Mouse (Mus musculus) midbrain, postnatal 0 days (tissue): ENCODE data around the gene Elk4. TPM values are rescaled to one million over a fixed set of nuclear protein-coding genes. Genes with fewer than 3 reads are reported as not detected.

Experiments used
- ATAC-seq: fragments of 200-750 bp; cut with Nextera tagmentation; 2 replicates; pipeline ENCODE4 v1.8.0; 2017; ENCODE audit warnings: moderate number of reproducible peaks, mild to moderate bottlenecking, moderate TSS enrichment, moderate library complexity; ENCODE audit not compliant: low FRiP score
- DNase-seq: peaks from one replicate; pipeline ENCODE4 v3.0.0-alpha.2; 2015; ENCODE audit warnings: low spot score
- H3K27ac ChIP-seq: fragments of 300-500 bp; sonication (generic); 2 replicates; pipeline ENCODE4 v1.5.1; 2014; ENCODE audit warnings: low read depth, mild to moderate bottlenecking, low read length, mixed read lengths
- H3K27me3 ChIP-seq: fragments of 300-500 bp; sonication (generic); 2 replicates; pipeline ENCODE4 v1.6.1; 2014; ENCODE audit warnings: low read length, control low read depth, mixed read lengths; ENCODE audit not compliant: insufficient read depth
- H3K36me3 ChIP-seq: fragments of 300-500 bp; sonication (generic); 2 replicates; pipeline ENCODE4 v1.6.1; 2014; ENCODE audit warnings: low read length, control low read depth, mixed read lengths; ENCODE audit not compliant: insufficient read depth
- H3K4me1 ChIP-seq: fragments of 300-500 bp; sonication (generic); 2 replicates; pipeline ENCODE4 v1.6.1; 2014; ENCODE audit warnings: mild to moderate bottlenecking, control low read depth, antibody characterized with exemption, low read length, mixed read lengths; ENCODE audit not compliant: insufficient read depth
- H3K4me2 ChIP-seq: fragments of 300-500 bp; sonication (generic); 2 replicates; pipeline ENCODE4 v1.6.1; 2014; ENCODE audit warnings: low read depth, mild to moderate bottlenecking, low read length, mixed read lengths; ENCODE audit not compliant: poor library complexity, severe bottlenecking
- H3K4me3 ChIP-seq: fragments of 300-500 bp; sonication (generic); 2 replicates; pipeline ENCODE4 v1.5.1; 2014; ENCODE audit warnings: low read depth, mild to moderate bottlenecking, low read length, moderate library complexity
- H3K9ac ChIP-seq: fragments of 300-500 bp; sonication (generic); replicated peaks from 2 replicates; pipeline ENCODE4 v1.6.1; 2014; ENCODE audit warnings: mild to moderate bottlenecking, low read length, moderate library complexity, mixed read lengths; ENCODE audit not compliant: poor library complexity, severe bottlenecking
- H3K9me3 ChIP-seq: fragments of 300-500 bp; sonication (generic); 2 replicates; pipeline ENCODE4 v1.6.1; 2016; ENCODE audit warnings: low read length, control low read depth
- CTCF ChIP-seq: IDR thresholded peaks from 2 replicates; pipeline ENCODE4 v1.5.1; 2016; ENCODE audit warnings: antibody characterized with exemption, mild to moderate bottlenecking
- WGBS: fragments of 180-500 bp; shearing (Covaris S2); extraction: QIAGEN DNeasy Blood & Tissue Kit; methylation state at CpG from one replicate; pipeline ENCODE4 v1.1.7; 2014; 5-methylcytosine and 5-hydroxymethylcytosine counted together
- polyA plus RNA-seq: library from polyadenylated mRNA; unstranded; fragments of >200 nt; fragmentation: Nextera tagmentation; extraction: Ambion mirVana; gene quantifications from 2 replicates; pipeline ENCODE4 v1.2.1, GENCODE M21; 2015
- total RNA-seq: library from RNA; depleted of rRNA; stranded (reverse); fragments of >200 nt; gene quantifications from 2 replicates; pipeline ENCODE4 v1.2.3, GENCODE M21; 2014

Gene Elk4
- total and polyA plus RNA-seq, 2 experiments from 2014 or later, result 8.1 to 17.6 TPM

DNA sequence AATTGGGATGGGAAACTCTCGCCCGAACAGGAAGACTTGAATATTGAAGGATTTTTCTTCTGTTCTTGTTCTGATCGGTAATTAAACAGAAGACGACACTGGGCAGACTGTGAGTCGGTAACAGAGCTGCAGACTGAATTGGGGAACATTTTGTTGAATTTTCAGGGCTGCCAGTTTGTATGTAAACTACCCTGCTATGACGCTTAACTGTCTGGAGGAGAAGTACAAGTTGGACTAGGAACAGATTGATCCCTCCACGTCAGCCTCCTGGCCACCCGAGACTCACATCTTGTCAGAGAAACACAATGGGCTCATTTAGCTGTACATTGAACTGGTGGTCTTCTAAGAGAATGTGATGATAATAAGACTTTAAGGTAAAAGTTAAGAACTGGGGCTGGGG, 5.5 kb downstream of the Elk4 start:
- no peak overlapping the region for H3K9ac ChIP-seq
- peaks cover 6% of the 10 kb centered on the region; the same call in 1 of the 2 replicates for H3K36me3 ChIP-seq
- H3K4me1 ChIP-seq, result peaks cover 4% of the 10 kb centered on the region; the same call in 1 of the 2 replicates
- H3K9me3 ChIP-seq, result no peaks in the 10 kb centered on the region
- ATAC-seq, result no peak
- no peaks in the 10 kb centered on the region for H3K27me3 ChIP-seq
- no peak overlapping the region for H3K4me2 ChIP-seq
- 82% methylated on average over 8 of the region's 8 CpGs for WGBS
- no peak for DNase-seq
- no peak overlapping the region for H3K27ac ChIP-seq
- no peak overlapping the region for H3K4me3 ChIP-seq
- TF ChIP-seq CTCF, result no peak

DNA sequence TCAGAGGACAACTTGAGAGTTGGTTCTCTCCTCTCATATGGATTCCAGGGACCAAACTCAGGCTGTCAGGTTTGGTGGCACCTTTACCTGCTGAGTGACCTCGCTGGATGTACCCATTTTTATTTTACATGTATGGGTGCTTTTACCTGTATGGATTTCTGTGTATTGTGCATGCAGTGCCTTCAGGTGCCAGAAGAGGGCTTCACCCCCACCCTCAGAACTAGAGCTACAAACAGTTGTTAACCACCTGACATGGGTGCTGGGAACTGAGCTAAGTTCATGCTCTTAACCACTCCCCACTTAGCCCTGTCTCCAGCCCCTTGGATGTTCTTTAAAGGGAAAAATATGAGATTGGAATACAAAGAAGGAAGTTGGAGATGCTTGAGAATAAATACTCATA, 7.4 kb downstream of the Elk4 start:
- no peak for TF ChIP-seq CTCF
- H3K36me3 ChIP-seq, result peaks cover 21% of the 10 kb centered on the region
- no peaks in the 10 kb centered on the region for H3K9me3 ChIP-seq
- ATAC-seq, result no peak
- H3K9ac ChIP-seq, result no peak overlapping the region
- no peak overlapping the region for H3K4me2 ChIP-seq
- DNase-seq, result no peak
- 95% methylated on average over 1 of the region's 1 CpGs for WGBS
- H3K27ac ChIP-seq, result no peak overlapping the region
- H3K27me3 ChIP-seq, result no peaks in the 10 kb centered on the region
- no peaks in the 10 kb centered on the region for H3K4me1 ChIP-seq
- no peak overlapping the region for H3K4me3 ChIP-seq

GRCm38 (mm10) chr1:132016691-132017090, 9.3 kb downstream of the Elk4 start:
- TF ChIP-seq CTCF, result no peak
- Histone ChIP-seq H3K9ac (no peak overlapping the region), H3K9me3 (no peaks in the 10 kb centered on the region), H3K27ac (no peak overlapping the region), H3K4me1 (no peaks in the 10 kb centered on the region), H3K36me3 (peaks cover 32% of the 10 kb centered on the region), H3K4me2 (no peak overlapping the region), H3K4me3 (no peak overlapping the region), H3K27me3 (no peaks in the 10 kb centered on the region)
- 94% methylated on average over 1 of the region's 1 CpGs for WGBS
- DNase-seq (no peak), ATAC-seq (no peak)

GRCm38 (mm10) chr1:132019876-132020275, 12.5 kb downstream of the Elk4 start:
- no peak for TF ChIP-seq CTCF
- H3K36me3 ChIP-seq, result peaks cover 46% of the 10 kb centered on the region
- H3K27ac ChIP-seq, result no peak overlapping the region
- H3K9me3 ChIP-seq, result no peaks in the 10 kb centered on the region
- 95% methylated on average over 7 of the region's 7 CpGs for WGBS
- no peaks in the 10 kb centered on the region for H3K4me1 ChIP-seq
- no peak overlapping the region for H3K4me3 ChIP-seq
- no peaks in the 10 kb centered on the region for H3K27me3 ChIP-seq
- no peak for DNase-seq
- no peak overlapping the region for H3K4me2 ChIP-seq
- no peak for ATAC-seq
- no peak overlapping the region for H3K9ac ChIP-seq

DNA sequence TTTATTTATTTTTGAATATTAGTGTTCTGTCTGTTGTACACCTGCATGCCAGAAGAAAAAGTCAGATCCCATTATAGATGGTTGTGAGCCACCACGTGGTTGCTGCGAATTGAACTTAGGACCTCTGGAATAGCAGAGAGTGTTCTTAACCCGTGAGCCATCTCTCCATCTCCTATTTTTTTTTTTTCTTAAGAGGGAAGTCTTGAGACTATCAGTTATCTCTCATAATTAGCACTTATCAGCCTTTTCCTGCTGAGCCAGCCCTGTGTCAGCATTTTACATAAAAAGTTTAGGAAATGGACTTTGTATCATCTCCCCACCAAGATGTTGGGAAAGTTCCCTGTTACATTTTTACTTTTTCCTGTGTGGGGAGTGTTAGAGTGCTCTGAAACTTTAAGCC, 14.7 kb downstream of the Elk4 start:
- 91% methylated on average over 3 of the region's 3 CpGs for WGBS
- ATAC-seq (no peak), DNase-seq (no peak)
- Histone ChIP-seq H3K36me3 (peaks cover 46% of the 10 kb centered on the region), H3K4me3 (no peak overlapping the region), H3K4me1 (no peaks in the 10 kb centered on the region), H3K9ac (no peak overlapping the region), H3K4me2 (no peak overlapping the region), H3K27ac (no peak overlapping the region), H3K9me3 (no peaks in the 10 kb centered on the region), H3K27me3 (no peaks in the 10 kb centered on the region)
- no peak for TF ChIP-seq CTCF

DNA sequence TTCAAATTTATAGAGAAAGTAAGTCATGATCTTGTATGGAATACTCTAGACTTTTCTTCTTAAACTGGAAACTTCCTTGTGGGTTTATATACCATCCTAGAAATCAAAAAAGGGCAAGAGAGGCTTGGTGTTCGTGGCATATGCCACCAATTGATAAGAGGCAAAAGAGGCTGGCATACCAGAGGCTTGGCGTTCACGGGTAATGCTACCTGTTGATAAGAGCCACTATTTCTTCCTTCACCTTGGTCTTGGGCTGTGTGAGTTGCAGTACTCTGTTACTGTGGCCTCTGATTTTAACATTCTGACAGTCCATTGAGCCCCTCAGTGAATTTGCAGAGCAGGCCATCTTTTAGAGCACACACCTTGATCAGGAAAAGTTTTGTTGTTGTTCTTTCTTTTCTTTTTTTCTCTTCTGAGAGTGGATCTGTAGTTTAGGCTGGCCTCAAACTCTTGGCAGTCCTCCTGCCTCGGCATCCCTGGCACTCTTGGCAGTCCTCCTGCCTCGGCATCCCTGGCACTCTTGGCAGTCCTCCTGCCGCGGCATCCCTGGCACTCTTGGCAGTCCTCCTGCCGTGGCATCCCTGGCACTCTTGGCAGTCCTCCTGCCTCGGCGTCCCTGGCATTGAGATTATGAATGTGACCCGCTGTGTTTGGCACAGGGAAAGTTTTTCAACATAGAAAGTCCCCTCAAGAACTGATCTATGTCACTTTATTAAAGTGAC, 19.7 kb downstream of the Elk4 start:
- ATAC-seq (no peak), DNase-seq (no peak)
- no peak overlapping the region for H3K9ac ChIP-seq
- H3K4me2 ChIP-seq, result no peak overlapping the region
- H3K27ac ChIP-seq, result no peak overlapping the region
- no peaks in the 10 kb centered on the region for H3K4me1 ChIP-seq
- peaks cover 30% of the 10 kb centered on the region for H3K36me3 ChIP-seq
- no peaks in the 10 kb centered on the region for H3K27me3 ChIP-seq
- no peak for TF ChIP-seq CTCF
- no peak overlapping the region for H3K4me3 ChIP-seq
- 85% methylated on average over 11 of the region's 11 CpGs for WGBS
- no peaks in the 10 kb centered on the region for H3K9me3 ChIP-seq
